Mouse (Mus musculus) myocyte (in vitro differentiated cells): ENCODE data around the gene Lce6a.

Experiments used
- MAX ChIP-seq: IDR thresholded peaks from one replicate; pipeline ENCODE4 v1.6.1; 2011; ENCODE audit warnings: low read depth, mild to moderate bottlenecking, control low read depth
- POLR2A ChIP-seq: IDR thresholded peaks from one replicate; pipeline ENCODE4 v1.6.1; 2011; ENCODE audit warnings: low read depth, mild to moderate bottlenecking, control low read depth, moderate library complexity; ENCODE audit not compliant: insufficient read length
- POLR2AphosphoS2 ChIP-seq: IDR thresholded peaks from one replicate; pipeline ENCODE4 v1.6.1; 2011; ENCODE audit warnings: low read depth, control low read depth; ENCODE audit not compliant: insufficient read length
- USF1 ChIP-seq: IDR thresholded peaks from one replicate; pipeline ENCODE4 v1.6.1; 2011; ENCODE audit warnings: low read depth, mild to moderate bottlenecking, control low read depth, moderate library complexity

- TF ChIP-seq MAX (no peak), USF1 (no peak), POLR2A (no peak), POLR2AphosphoS2 (no peak)
These were observed 32.6 kb downstream of the Lce6a start, which contains the start of gene Smcp for GRCm38 (mm10) chr3:92588858-92589257.
